Mouse (Mus musculus): ENCODE measurements around the gene Pxmp4. TPM values are rescaled to one million over a fixed set of nuclear protein-coding genes. Genes with fewer than 3 reads are reported as not detected.

Pxmp4 gene
- total and polyA plus RNA-seq, 2 experiments from 2014 or later: 40.0 to 97.5 TPM

DNA sequence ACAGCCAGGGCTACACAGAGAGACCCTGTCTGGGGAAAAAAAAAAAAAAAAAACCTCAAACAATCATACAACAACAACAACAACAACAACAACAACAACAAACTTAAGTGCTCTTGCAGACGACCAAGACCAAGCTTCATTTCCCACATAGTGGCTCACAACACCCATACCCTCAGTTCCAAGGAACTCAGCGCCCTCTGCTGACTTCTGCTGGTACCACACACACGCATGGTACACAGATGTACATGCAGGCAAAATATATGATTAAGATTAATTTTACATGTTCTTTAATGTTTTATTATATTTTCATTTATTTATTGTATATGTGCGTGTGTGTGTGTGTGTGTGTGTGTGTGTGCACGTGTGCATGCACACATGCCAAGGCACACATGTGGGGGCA is 17.1 kb downstream of the Pxmp4 start:
- no peak overlapping the region for H3K27ac ChIP-seq (ENCODE audit: low read depth)
- no peaks in the 10 kb centered on the region for H3K9me3 ChIP-seq (replicated peaks; ENCODE audit: control insufficient read depth, low read length)
- H3K4me1 ChIP-seq (ENCODE audit: control insufficient read depth, insufficient read depth): peaks cover 18% of the 10 kb centered on the region
- no peak overlapping the region for H3K4me3 ChIP-seq (ENCODE audit: low read depth, low read length)
- peaks cover 10% of the 10 kb centered on the region; the same call in 1 of the 2 replicates for H3K36me3 ChIP-seq (replicated peaks; ENCODE audit: control insufficient read depth, insufficient read depth, low read length)
- 69% methylated on average over 5 of the region's 5 CpGs for WGBS
- H3K27me3 ChIP-seq (ENCODE audit: control insufficient read depth, insufficient read depth, low read length): no peaks in the 10 kb centered on the region
- DNase-seq (ENCODE audit: low spot score) (no peak), ATAC-seq (ENCODE audit: insufficient read depth, low read depth) (no peak)
- peak; percentile 48 for TF ChIP-seq CTCF (IDR thresholded peaks at IDR 0.05; ENCODE audit: low read depth)
- no peak for TF ChIP-seq EP300 (IDR thresholded peaks at IDR 0.05; ENCODE audit: low read depth)
- no peak overlapping the region for H3K4me2 ChIP-seq (ENCODE audit: low read depth, low read length)
- no peak overlapping the region for H3K9ac ChIP-seq (replicated peaks; ENCODE audit: low read depth, low read length)

DNA sequence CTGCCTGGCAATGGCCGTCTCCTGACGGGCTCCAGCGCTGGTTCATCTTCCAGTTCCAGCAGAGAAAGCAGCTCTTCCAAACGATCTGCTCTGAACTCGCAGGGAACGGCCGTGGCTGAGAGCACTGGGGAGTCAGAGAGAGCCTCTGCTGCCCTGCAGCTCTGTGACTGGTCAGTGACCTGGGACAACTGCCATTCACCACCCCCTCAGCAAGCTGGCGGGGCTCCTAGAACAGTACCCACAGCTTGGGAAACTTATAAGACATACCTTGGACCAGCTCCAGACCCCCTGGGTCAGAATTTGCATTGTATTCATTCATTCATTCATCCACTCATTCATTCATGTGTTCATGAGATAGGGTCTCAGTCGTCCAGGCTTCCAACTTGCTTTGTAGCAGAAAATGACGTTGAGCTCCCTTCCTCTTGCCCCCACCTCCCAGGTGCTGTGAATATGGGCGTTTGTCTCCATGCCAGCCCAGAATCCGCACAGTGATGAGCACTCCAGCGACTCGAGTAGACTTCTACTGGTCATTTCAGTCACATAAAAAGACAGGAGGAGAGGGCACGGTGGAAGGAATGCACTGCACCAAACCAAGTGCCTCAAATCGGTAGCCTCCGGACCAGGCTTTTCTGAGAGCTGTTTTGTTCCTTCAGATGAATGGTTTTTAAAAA is 18.4 kb downstream of the Pxmp4 start:
- peaks cover 22% of the 10 kb centered on the region for H3K4me1 ChIP-seq (ENCODE audit: control insufficient read depth, insufficient read depth)
- 0 out of 2 replicates have a peak overlapping the region, but pooled peaks have one; percentile 10 for H3K9ac ChIP-seq (replicated peaks; ENCODE audit: low read depth, low read length)
- TF ChIP-seq CTCF (IDR thresholded peaks at IDR 0.05; ENCODE audit: low read depth) (no peak), EP300 (IDR thresholded peaks at IDR 0.05; ENCODE audit: low read depth) (no peak)
- DNase-seq (ENCODE audit: low spot score) (no peak), ATAC-seq (ENCODE audit: insufficient read depth, low read depth) (no peak)
- no peaks in the 10 kb centered on the region for H3K27me3 ChIP-seq (ENCODE audit: control insufficient read depth, insufficient read depth, low read length)
- no peak overlapping the region for H3K4me2 ChIP-seq (ENCODE audit: low read depth, low read length)
- peaks cover 10% of the 10 kb centered on the region; the same call in 1 of the 2 replicates for H3K36me3 ChIP-seq (replicated peaks; ENCODE audit: control insufficient read depth, insufficient read depth, low read length)
- no peak overlapping the region for H3K27ac ChIP-seq (ENCODE audit: low read depth)
- H3K9me3 ChIP-seq (replicated peaks; ENCODE audit: control insufficient read depth, low read length): no peaks in the 10 kb centered on the region
- H3K4me3 ChIP-seq (ENCODE audit: low read depth, low read length): no peak overlapping the region
- 51% methylated on average over 17 of the region's 17 CpGs for WGBS

DNA sequence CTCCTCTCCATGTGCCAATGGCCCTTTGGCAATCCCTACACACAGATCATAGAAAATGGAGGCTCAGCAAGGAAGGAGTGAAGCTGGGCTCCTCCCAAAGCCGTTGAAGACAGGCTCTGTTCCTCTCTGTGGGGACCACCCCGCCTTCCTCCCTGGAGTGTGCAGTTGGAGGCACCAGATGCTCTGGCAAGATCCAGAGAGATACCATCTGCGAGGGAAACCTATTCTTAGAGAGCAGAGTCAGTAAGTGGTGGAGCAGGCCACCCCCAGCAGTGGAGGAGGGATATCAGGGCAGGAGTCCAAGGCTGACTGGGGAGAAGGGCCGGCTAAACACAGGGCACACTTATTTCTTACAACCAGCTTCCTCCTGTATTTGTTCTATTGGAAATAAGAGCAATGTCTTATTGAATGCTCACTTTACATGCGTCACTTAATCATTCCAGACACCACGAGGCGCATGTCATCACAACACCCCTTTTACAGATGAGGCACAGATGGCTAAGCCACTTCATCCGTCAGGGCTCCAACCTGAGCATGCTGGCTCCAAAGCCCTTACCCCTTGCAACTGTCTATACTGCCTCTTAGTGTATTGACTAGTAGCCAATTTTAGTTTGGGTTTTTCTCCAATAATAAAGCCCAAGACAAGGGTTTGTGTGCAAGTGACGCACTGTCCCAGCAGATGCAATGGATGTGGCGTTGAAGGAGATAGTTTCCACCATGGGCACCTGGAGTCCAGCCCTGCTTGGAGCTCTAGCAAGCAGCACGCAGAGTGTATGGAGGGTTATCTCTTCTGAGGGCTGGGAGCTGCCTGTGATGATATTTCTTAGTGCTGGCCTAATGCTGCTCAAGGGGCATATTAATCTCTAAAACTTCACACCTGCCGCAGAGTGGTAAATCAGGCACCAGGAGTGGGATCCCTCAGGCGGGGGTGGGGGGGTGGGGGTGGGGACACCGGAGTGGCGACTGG is 19.3 kb downstream of the Pxmp4 start:
- H3K27me3 ChIP-seq (ENCODE audit: control insufficient read depth, insufficient read depth, low read length): no peaks in the 10 kb centered on the region
- ATAC-seq (ENCODE audit: insufficient read depth, low read depth) (no peak), DNase-seq (ENCODE audit: low spot score) (no peak)
- H3K9me3 ChIP-seq (replicated peaks; ENCODE audit: control insufficient read depth, low read length): no peaks in the 10 kb centered on the region
- WGBS: 39% methylated on average over 15 of the region's 15 CpGs
- H3K9ac ChIP-seq (replicated peaks; ENCODE audit: low read depth, low read length): no peak overlapping the region
- H3K27ac ChIP-seq (ENCODE audit: low read depth): no peak overlapping the region
- no peak overlapping the region for H3K4me2 ChIP-seq (ENCODE audit: low read depth, low read length)
- H3K4me3 ChIP-seq (ENCODE audit: low read depth, low read length): no peak overlapping the region
- TF ChIP-seq EP300 (IDR thresholded peaks at IDR 0.05; ENCODE audit: low read depth): no peak
- TF ChIP-seq CTCF (IDR thresholded peaks at IDR 0.05; ENCODE audit: low read depth): no peak
- H3K36me3 ChIP-seq (replicated peaks; ENCODE audit: control insufficient read depth, insufficient read depth, low read length): peaks cover 10% of the 10 kb centered on the region; the same call in 1 of the 2 replicates
- peaks cover 22% of the 10 kb centered on the region for H3K4me1 ChIP-seq (ENCODE audit: control insufficient read depth, insufficient read depth)

DNA sequence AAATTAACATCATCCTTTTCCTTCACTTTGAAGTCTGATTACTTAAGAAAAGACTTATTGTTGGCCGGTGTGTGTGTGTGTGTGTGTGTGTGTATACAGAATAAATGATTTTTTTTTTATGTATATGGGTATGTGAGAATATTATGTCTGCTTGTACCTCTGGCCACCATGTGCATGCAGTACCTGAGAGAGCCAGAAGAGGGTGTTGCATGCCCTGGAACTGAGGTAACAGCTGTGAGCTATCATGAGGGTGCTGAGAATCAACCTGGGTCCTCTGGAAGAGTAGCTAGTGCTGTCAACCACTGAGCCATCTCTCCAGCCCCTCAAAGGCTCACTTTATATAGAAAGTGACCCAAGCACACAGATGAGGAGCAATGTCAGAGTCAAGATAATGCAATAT is 22.1 kb downstream of the Pxmp4 start:
- no peaks in the 10 kb centered on the region for H3K36me3 ChIP-seq (replicated peaks; ENCODE audit: control insufficient read depth, insufficient read depth, low read length)
- DNase-seq (ENCODE audit: low spot score) (no peak), ATAC-seq (ENCODE audit: insufficient read depth, low read depth) (no peak)
- H3K4me1 ChIP-seq (ENCODE audit: control insufficient read depth, insufficient read depth): peaks cover 20% of the 10 kb centered on the region; the same call in 1 of the 2 replicates
- H3K9me3 ChIP-seq (replicated peaks; ENCODE audit: control insufficient read depth, low read length): no peaks in the 10 kb centered on the region
- H3K4me2 ChIP-seq (ENCODE audit: low read depth, low read length): no peak overlapping the region
- TF ChIP-seq EP300 (IDR thresholded peaks at IDR 0.05; ENCODE audit: low read depth): no peak
- TF ChIP-seq CTCF (IDR thresholded peaks at IDR 0.05; ENCODE audit: low read depth): no peak
- no peak overlapping the region for H3K9ac ChIP-seq (replicated peaks; ENCODE audit: low read depth, low read length)
- no peak overlapping the region for H3K27ac ChIP-seq (ENCODE audit: low read depth)
- no peak overlapping the region for H3K4me3 ChIP-seq (ENCODE audit: low read depth, low read length)
- WGBS: 82% methylated on average over 1 of the region's 1 CpGs
- no peaks in the 10 kb centered on the region for H3K27me3 ChIP-seq (ENCODE audit: control insufficient read depth, insufficient read depth, low read length)

GRCm38 (mm10) chr2:154580586-154580985 is 22.9 kb downstream of the Pxmp4 start:
- H3K27me3 ChIP-seq (ENCODE audit: control insufficient read depth, insufficient read depth, low read length): no peaks in the 10 kb centered on the region
- no peak overlapping the region for H3K4me2 ChIP-seq (ENCODE audit: low read depth, low read length)
- no peak for DNase-seq (ENCODE audit: low spot score)
- 48% methylated on average over 8 of the region's 8 CpGs for WGBS
- no peaks in the 10 kb centered on the region for H3K36me3 ChIP-seq (replicated peaks; ENCODE audit: control insufficient read depth, insufficient read depth, low read length)
- TF ChIP-seq CTCF (IDR thresholded peaks at IDR 0.05; ENCODE audit: low read depth): no peak
- no peak for TF ChIP-seq EP300 (IDR thresholded peaks at IDR 0.05; ENCODE audit: low read depth)
- peaks cover 20% of the 10 kb centered on the region; the same call in 1 of the 2 replicates for H3K4me1 ChIP-seq (ENCODE audit: control insufficient read depth, insufficient read depth)
- H3K4me3 ChIP-seq (ENCODE audit: low read depth, low read length): no peak overlapping the region
- H3K9me3 ChIP-seq (replicated peaks; ENCODE audit: control insufficient read depth, low read length): no peaks in the 10 kb centered on the region
- no peak overlapping the region for H3K27ac ChIP-seq (ENCODE audit: low read depth)
- no peak overlapping the region; the same call in 1 of the 2 replicates for H3K9ac ChIP-seq (replicated peaks; ENCODE audit: low read depth, low read length)
- no peak; the same call in 1 of the 2 replicates for ATAC-seq (ENCODE audit: insufficient read depth, low read depth)
